Mouse (Mus musculus) spleen, adult 2 months (tissue): ENCODE results near the gene Lcn2.

Experiments
- CTCF ChIP-seq: fragments of 200-500 bp; IDR thresholded peaks from 2 replicates; pipeline ENCODE4 v1.5.1; 2011; ENCODE audit warnings: mild to moderate bottlenecking, inconsistent platforms; ENCODE audit not compliant: insufficient read depth, insufficient read length, insufficient replicate concordance; ENCODE audit errors: extremely low read depth
- POLR2A ChIP-seq: fragments of 200-500 bp; IDR thresholded peaks from 2 replicates; pipeline ENCODE4 v1.6.1; 2011; ENCODE audit warnings: low read depth, low read length, inconsistent platforms

- TF ChIP-seq CTCF (no peak), POLR2A (no peak)
These were observed 36.7 kb upstream of the Lcn2 start for GRCm38 (mm10) chr2:32424796-32425195.
